Mouse (Mus musculus) limb, embryonic 15.5 days (tissue): ENCODE data around the gene Cd27. TPM values are rescaled to one million over a fixed set of nuclear protein-coding genes. Genes with fewer than 3 reads are reported as not detected.
"Not testable (repeated sequence)": the region's sequence is repeated elsewhere in the genome, so short reads cannot be mapped to it uniquely, and the experiment has no call there.

Experiments
- ATAC-seq: fragments of 200-750 bp; cut with Nextera tagmentation; 2 replicates; pipeline ENCODE4 v1.8.0; 2017; ENCODE audit warnings: low read depth, moderate TSS enrichment; ENCODE audit not compliant: insufficient number of reproducible peaks, low FRiP score, low TSS enrichment
- H3K27ac ChIP-seq: fragments of 300-500 bp; sonication (generic); 2 replicates; pipeline ENCODE4 v1.5.1; 2015; ENCODE audit warnings: moderate library complexity, mild to moderate bottlenecking, inconsistent platforms
- H3K27me3 ChIP-seq: fragments of 300-500 bp; sonication (generic); 2 replicates; pipeline ENCODE4 v1.6.1; 2015; ENCODE audit warnings: inconsistent platforms
- H3K36me3 ChIP-seq: fragments of 300-500 bp; sonication (generic); 2 replicates; pipeline ENCODE4 v1.6.1; 2015; ENCODE audit warnings: inconsistent platforms
- H3K4me1 ChIP-seq: fragments of 300-500 bp; sonication (generic); 2 replicates; pipeline ENCODE4 v1.6.1; 2015; ENCODE audit warnings: inconsistent platforms
- H3K4me2 ChIP-seq: fragments of 300-500 bp; sonication (generic); 2 replicates; pipeline ENCODE4 v1.6.1; 2015; ENCODE audit warnings: mild to moderate bottlenecking, inconsistent platforms
- H3K4me3 ChIP-seq: fragments of 300-500 bp; sonication (generic); 2 replicates; pipeline ENCODE4 v1.5.1; 2015; ENCODE audit warnings: mild to moderate bottlenecking, inconsistent platforms
- H3K9ac ChIP-seq: fragments of 300-500 bp; sonication (generic); 2 replicates; pipeline ENCODE4 v1.6.1; 2015; ENCODE audit warnings: inconsistent platforms
- H3K9me3 ChIP-seq: fragments of 300-500 bp; sonication (generic); 2 replicates; pipeline ENCODE4 v1.6.1; 2016; ENCODE audit warnings: inconsistent platforms
- WGBS: fragments of 180-500 bp; shearing (Covaris S2); methylation state at CpG from one replicate; pipeline ENCODE4 v1.1.7; 2015; 5-methylcytosine and 5-hydroxymethylcytosine counted together
- polyA plus RNA-seq: library from polyadenylated mRNA; unstranded; fragments of >200 nt; fragmentation: Nextera tagmentation; extraction: Ambion mirVana; gene quantifications from 2 replicates; pipeline ENCODE4 v1.2.1, GENCODE M21; 2015

Gene Cd27
- 1.5 and 3.2 TPM in 2 replicates for polyA plus RNA-seq

GRCm38 (mm10) chr6:125236782-125237181 lies at the start of gene Cd27:
Cd27 (minus strand) TSS chr6:125237010.
- no peak within 1 kb of the TSS for H3K4me2 ChIP-seq
- H3K4me1 ChIP-seq, result peaks cover 6% of the 10 kb centered on the region
- no peak within 1 kb of the TSS for H3K27ac ChIP-seq
- WGBS, result 44% methylated on average over 6 of the region's 6 CpGs
- no peak within 1 kb of the TSS for H3K9ac ChIP-seq
- H3K27me3 ChIP-seq, result no peaks in the 10 kb centered on the region
- H3K9me3 ChIP-seq, result no peaks in the 10 kb centered on the region
- no peak within 1 kb of the TSS for H3K4me3 ChIP-seq
- no peaks in the 10 kb centered on the region for H3K36me3 ChIP-seq
- no peak for ATAC-seq

DNA sequence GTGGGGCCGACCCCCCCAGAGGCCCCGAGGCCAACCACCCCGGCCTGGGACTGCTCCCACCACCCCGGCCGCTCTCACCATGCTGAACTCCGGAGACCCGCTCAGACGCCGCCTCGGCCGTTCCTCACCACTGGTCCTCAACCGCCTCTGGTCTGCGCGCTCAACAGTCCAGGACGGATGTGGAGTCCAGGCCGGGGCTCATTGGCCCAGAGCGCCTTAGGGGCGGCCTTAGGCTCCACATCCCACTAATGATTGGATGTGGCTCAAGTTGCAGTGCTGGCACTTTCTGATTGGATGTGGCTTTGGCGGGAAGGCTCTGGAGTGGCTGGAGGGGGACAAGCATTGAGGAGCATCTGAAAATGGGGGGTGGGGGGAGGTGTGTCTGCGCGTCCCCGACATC lies 49.1 kb upstream of the Cd27 start, which contains the start of gene Tuba3a:
Gene Tuba3a (minus strand): TSS at position 153 of the 400 bp plus-strand sequence.
- Histone ChIP-seq H3K36me3 (no peaks in the 10 kb centered on the region), H3K27ac (no peak within 1 kb of the TSS), H3K4me3 (no peak within 1 kb of the TSS), H3K27me3 (no peaks in the 10 kb centered on the region), H3K9ac (no peak within 1 kb of the TSS), H3K4me1 (peaks cover 3% of the 10 kb centered on the region; the same call in 1 of the 2 replicates), H3K9me3 (no peaks in the 10 kb centered on the region), H3K4me2 (no peak within 1 kb of the TSS)
- 93% methylated on average over 22 of the region's 22 CpGs for WGBS
- no peak for ATAC-seq

GRCm38 (mm10) chr6:125284751-125285150 lies 47.9 kb upstream of the Cd27 start:
- ATAC-seq, result no peak
- Histone ChIP-seq H3K36me3 (no peaks in the 10 kb centered on the region), H3K27ac (no peak overlapping the region), H3K9me3 (no peaks in the 10 kb centered on the region), H3K4me3 (no peak overlapping the region), H3K9ac (no peak overlapping the region), H3K4me1 (peaks cover 3% of the 10 kb centered on the region; the same call in 1 of the 2 replicates), H3K4me2 (no peak overlapping the region), H3K27me3 (no peaks in the 10 kb centered on the region)
- WGBS, result 92% methylated on average over 7 of the region's 7 CpGs

DNA sequence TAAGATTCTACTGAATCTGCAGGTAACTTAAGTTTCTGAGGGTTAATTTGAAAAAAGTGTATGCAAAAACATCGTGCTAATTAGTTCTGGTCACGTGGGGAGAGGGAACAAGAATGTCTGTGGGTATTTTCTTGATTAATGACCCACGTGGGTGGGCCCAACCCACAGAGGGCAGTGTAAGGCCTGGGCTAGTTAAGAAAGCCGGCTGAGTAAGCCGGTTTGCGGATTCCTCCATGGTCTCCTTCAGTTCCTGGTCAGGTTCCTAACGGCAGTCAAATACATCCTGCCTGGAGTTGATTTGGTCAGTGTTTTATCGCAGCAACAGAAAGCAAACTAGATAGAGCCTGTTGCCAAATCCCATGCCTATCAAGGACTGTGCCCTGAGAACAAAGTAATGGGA lies 47.4 kb upstream of the Cd27 start:
- Histone ChIP-seq H3K4me3 (no peak overlapping the region), H3K4me2 (no peak overlapping the region), H3K27ac (no peak overlapping the region), H3K9ac (no peak overlapping the region), H3K36me3 (no peaks in the 10 kb centered on the region), H3K4me1 (peaks cover 3% of the 10 kb centered on the region; the same call in 1 of the 2 replicates), H3K27me3 (no peaks in the 10 kb centered on the region), H3K9me3 (no peaks in the 10 kb centered on the region)
- ATAC-seq, result no peak
- WGBS, result 36% methylated on average over 8 of the region's 8 CpGs

GRCm38 (mm10) chr6:125282721-125283120 lies 45.9 kb upstream of the Cd27 start:
- not testable (repeated sequence) for H3K4me2 ChIP-seq, H3K4me3 ChIP-seq, H3K27ac ChIP-seq, H3K27me3 ChIP-seq, H3K4me1 ChIP-seq, ATAC-seq, H3K9me3 ChIP-seq, H3K36me3 ChIP-seq, H3K9ac ChIP-seq
- WGBS, result 90% methylated on average over 13 of the region's 13 CpGs

DNA sequence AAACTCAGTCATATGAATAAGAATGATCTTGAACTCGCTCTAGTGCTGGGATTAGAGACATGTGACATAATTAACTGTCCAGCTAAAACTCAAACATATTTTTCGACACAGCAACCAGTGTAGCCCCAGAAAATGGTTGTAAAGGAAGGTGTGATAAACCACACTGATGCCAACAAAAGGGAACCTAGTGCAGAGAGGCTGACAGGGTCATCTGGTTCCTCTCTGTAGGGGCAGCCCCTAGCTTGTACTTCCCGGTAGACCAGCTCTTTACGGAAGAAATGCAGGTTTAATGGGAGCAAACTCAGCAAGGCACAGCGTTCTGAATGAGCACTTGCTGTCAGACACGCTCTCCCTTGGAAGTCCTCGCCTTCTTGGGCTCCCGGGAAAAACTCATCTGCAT lies 42.9 kb upstream of the Cd27 start:
- WGBS, result 50% methylated on average over 8 of the region's 8 CpGs
- no peak for ATAC-seq

DNA sequence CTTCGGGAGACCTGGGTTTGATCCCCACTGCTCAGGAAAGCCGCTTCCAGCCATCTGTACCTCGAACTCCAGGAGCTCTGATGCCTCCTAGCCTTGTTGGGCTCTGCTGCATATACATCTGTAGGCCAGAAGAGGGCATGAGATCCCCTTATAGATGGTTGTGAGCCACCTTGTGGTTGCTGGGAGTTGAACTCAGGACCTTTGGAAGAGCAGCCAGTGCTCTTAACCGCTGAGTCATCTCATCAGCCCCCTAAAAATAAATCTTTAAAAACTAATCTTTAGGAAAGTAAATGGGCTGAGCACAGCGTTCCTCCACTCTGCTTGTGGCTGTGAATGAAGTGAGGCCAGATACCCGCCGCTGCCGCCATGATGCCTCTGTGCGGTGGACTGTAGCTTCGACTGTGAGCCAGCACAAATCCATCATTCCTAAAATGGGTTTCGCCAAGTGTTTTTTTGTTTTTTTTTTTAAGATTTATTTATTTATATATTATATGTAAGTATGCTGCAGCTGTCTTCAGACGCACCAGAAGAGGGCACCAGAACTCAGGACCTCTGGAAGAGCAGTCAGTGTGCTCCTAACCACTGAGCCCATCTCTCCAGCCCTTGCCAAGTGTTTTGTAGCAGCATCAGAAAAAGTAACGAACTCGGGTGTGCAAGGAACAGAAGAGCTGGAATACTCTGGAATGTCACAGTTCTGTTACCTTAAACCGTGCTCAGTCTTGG lies 38.2 kb upstream of the Cd27 start:
- H3K9me3 ChIP-seq, result no peaks in the 10 kb centered on the region
- no peaks in the 10 kb centered on the region for H3K36me3 ChIP-seq
- no peak overlapping the region for H3K4me3 ChIP-seq
- no peak overlapping the region for H3K9ac ChIP-seq
- ATAC-seq, result no peak
- no peak overlapping the region for H3K4me2 ChIP-seq
- H3K27ac ChIP-seq, result no peak overlapping the region
- H3K4me1 ChIP-seq, result peaks cover 6% of the 10 kb centered on the region; the same call in 1 of the 2 replicates
- H3K27me3 ChIP-seq, result peaks cover 4% of the 10 kb centered on the region
- 56% methylated on average over 15 of the region's 15 CpGs for WGBS

More for the DNA sequence above, 42.9 kb upstream of the Cd27 start:
- Histone ChIP-seq H3K27me3 (no peaks in the 10 kb centered on the region; the same call in 1 of the 2 replicates), H3K4me3 (no peak overlapping the region), H3K4me2 (no peak overlapping the region), H3K4me1 (no peaks in the 10 kb centered on the region), H3K27ac (no peak overlapping the region), H3K9me3 (no peaks in the 10 kb centered on the region), H3K9ac (no peak overlapping the region), H3K36me3 (no peaks in the 10 kb centered on the region)

DNA sequence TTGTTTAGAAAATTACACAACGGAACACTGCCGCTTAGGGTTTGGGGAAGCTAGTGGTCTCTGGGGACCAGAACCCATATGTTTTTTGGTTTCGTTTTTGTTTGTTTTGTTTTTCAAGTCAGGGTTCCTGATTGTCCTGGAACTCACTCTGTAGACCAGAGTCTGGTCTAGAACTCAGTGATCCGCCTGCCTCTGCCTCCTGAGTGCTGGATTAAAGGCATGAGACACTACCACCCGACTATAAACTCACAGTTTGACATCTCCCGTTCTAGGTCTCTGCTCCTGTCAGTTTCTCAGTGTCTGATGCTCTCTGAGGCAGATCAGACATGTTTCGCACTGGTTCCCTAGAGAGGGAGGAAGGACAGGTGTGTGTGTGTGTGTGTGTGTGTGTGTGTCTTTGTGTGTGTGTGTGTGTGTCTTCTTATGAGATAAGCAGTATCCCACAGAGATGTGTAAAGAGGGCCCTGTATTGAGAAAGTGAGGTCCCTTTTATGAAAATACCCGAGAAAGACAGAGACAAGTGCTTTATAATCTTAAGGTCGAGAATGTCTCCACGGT lies 35.5 kb upstream of the Cd27 start:
- H3K27me3 ChIP-seq, result peaks cover 4% of the 10 kb centered on the region
- H3K9ac ChIP-seq, result no peak overlapping the region
- no peaks in the 10 kb centered on the region for H3K36me3 ChIP-seq
- peaks cover 6% of the 10 kb centered on the region; the same call in 1 of the 2 replicates for H3K4me1 ChIP-seq
- H3K4me3 ChIP-seq, result no peak overlapping the region
- no peak for ATAC-seq
- no peak overlapping the region for H3K27ac ChIP-seq
- WGBS, result 72% methylated on average over 10 of the region's 10 CpGs
- no peak overlapping the region for H3K4me2 ChIP-seq
- H3K9me3 ChIP-seq, result no peaks in the 10 kb centered on the region

DNA sequence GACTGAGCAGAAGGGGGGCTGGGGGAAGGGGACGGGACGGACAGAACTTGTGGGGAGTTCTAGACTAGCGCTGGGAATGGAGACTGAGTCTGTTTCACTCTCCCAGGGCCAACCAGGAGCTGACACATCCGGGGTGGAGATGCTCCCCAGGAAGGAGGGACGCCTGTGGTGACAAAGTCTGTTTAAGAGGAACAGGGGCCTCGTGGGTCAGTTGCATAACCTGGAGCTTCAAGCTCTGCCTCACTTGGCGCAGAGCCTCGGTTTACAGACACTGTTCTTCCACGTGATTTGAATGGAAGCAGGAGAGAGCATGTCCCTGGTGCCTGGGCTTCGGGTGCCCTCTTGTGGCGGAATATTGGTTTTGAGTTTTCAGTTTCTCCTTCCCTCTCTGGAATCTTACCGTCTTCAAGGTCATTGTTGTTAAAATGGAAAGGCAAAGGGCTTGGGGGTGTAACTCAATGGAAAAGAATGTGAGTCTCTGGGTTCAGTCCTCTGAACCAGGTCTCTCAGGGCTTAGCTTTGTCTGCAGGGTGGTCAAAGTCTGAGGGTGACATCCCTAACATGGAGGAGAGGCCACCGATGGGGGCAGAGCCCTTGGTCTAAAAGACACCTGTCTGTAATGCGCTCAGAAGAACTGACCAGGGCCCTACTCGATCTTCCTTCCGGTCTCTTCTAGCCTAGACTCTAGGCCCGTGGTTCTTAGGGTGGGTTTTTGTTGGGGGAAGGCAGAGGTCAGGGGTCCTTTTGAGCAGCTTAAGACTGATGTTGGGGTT lies 34.8 kb upstream of the Cd27 start:
- H3K4me1 ChIP-seq, result peaks cover 6% of the 10 kb centered on the region; the same call in 1 of the 2 replicates
- ATAC-seq, result peak; percentile 82; the same call in 1 of the 2 replicates
- peak overlapping the region; percentile 20 for H3K4me3 ChIP-seq

GRCm38 (mm10) chr6:125268799-125269198 lies 32.0 kb upstream of the Cd27 start:
- no peak overlapping the region for H3K9ac ChIP-seq
- 0 out of 2 replicates have a peak, but pooled peaks cover 3% of the 10 kb centered on the region for H3K27me3 ChIP-seq
- ATAC-seq, result no peak
- no peak overlapping the region for H3K27ac ChIP-seq
- H3K4me1 ChIP-seq, result peaks cover 6% of the 10 kb centered on the region; the same call in 1 of the 2 replicates
- no peak overlapping the region for H3K4me3 ChIP-seq
- no peaks in the 10 kb centered on the region for H3K9me3 ChIP-seq
- H3K36me3 ChIP-seq, result no peaks in the 10 kb centered on the region
- WGBS, result 49% methylated on average over 6 of the region's 6 CpGs
- no peak overlapping the region for H3K4me2 ChIP-seq

More for the DNA sequence above, 34.8 kb upstream of the Cd27 start:
- Histone ChIP-seq H3K27ac (no peak overlapping the region), H3K4me2 (peak overlapping the region; percentile 63), H3K36me3 (no peaks in the 10 kb centered on the region), H3K27me3 (peaks cover 4% of the 10 kb centered on the region), H3K9ac (0 out of 2 replicates have a peak overlapping the region, but pooled peaks have one; percentile 17), H3K9me3 (no peaks in the 10 kb centered on the region)
- 17% methylated on average over 17 of the region's 17 CpGs for WGBS

DNA sequence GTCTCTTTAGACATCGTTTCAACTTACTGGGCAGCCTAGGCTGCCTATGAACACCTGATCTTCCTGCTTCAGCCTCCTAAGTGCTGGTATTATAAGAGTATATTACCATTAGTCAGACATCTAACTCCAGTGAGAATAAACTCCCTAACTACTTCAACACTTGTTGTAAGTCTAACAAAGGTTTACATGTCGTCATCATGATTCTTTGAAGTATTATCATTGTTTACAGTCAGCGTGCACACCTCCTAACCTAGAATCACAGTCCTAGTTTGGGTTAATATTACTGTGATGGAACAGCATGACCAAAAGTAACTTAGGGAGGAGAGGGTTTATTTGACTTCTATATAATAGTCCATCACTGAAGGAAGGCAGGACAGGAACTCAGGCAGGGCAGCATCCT lies 30.7 kb upstream of the Cd27 start:
- Histone ChIP-seq H3K9me3 (no peaks in the 10 kb centered on the region), H3K4me3 (no peak overlapping the region), H3K4me1 (peaks cover 6% of the 10 kb centered on the region; the same call in 1 of the 2 replicates), H3K4me2 (no peak overlapping the region), H3K36me3 (no peaks in the 10 kb centered on the region), H3K27me3 (0 out of 2 replicates have a peak, but pooled peaks cover 3% of the 10 kb centered on the region), H3K9ac (no peak overlapping the region), H3K27ac (no peak overlapping the region)
- no peak for ATAC-seq
- WGBS, result 74% methylated on average over 3 of the region's 3 CpGs
